Mouse (Mus musculus) heart, embryonic 13.5 days (tissue): ENCODE measurements at regions not wholly inside any gene's neighbourhood (a gene's known extent, or its start where the extent isn't known, plus 50 kb on each side); places are given as distances from the start of the nearest gene placed in this dataset.

Source experiments
- ATAC-seq: fragments of 200-750 bp; cut with Nextera tagmentation; 2 replicates; pipeline ENCODE4 v1.8.0; 2017; ENCODE audit warnings: moderate TSS enrichment; ENCODE audit not compliant: insufficient number of reproducible peaks, low FRiP score, low TSS enrichment; ENCODE audit errors: extremely low read depth
- H3K27ac ChIP-seq: fragments of 300-500 bp; sonication (generic); replicated peaks from 2 replicates; pipeline ENCODE4 v1.5.1; 2015; ENCODE audit warnings: moderate library complexity, mild to moderate bottlenecking, inconsistent platforms
- H3K27me3 ChIP-seq: fragments of 300-500 bp; sonication (generic); replicated peaks from 2 replicates; pipeline ENCODE4 v1.6.1; 2015; ENCODE audit warnings: mild to moderate bottlenecking, inconsistent platforms
- H3K36me3 ChIP-seq: fragments of 300-500 bp; sonication (generic); 2 replicates; pipeline ENCODE4 v1.6.1; 2015; ENCODE audit warnings: mild to moderate bottlenecking, inconsistent platforms
- H3K4me1 ChIP-seq: fragments of 300-500 bp; sonication (generic); 2 replicates; pipeline ENCODE4 v1.6.1; 2015; ENCODE audit warnings: inconsistent platforms
- H3K4me2 ChIP-seq: fragments of 300-500 bp; sonication (generic); 2 replicates; pipeline ENCODE4 v1.6.1; 2015; ENCODE audit warnings: inconsistent platforms, mild to moderate bottlenecking, moderate library complexity
- H3K4me3 ChIP-seq: fragments of 300-500 bp; sonication (generic); 2 replicates; pipeline ENCODE4 v1.5.1; 2015; ENCODE audit warnings: moderate library complexity, mild to moderate bottlenecking, inconsistent platforms
- H3K9ac ChIP-seq: fragments of 300-500 bp; sonication (generic); 2 replicates; pipeline ENCODE4 v1.6.1; 2015; ENCODE audit warnings: inconsistent platforms, mild to moderate bottlenecking, moderate library complexity
- H3K9me3 ChIP-seq: fragments of 300-500 bp; sonication (generic); 2 replicates; pipeline ENCODE4 v1.6.1; 2016; ENCODE audit warnings: inconsistent platforms
- WGBS: fragments of 180-500 bp; shearing (Covaris S2); methylation state at CpG from one replicate; pipeline ENCODE4 v1.1.7; 2015; ENCODE audit warnings: mixed read lengths; 5-methylcytosine and 5-hydroxymethylcytosine counted together

GRCm38 (mm10) chr5:90026835-90027753 lies 144.0 kb upstream of the Adamts3 start:
- H3K4me2 ChIP-seq, result peak overlapping the region; percentile 33
- no peak overlapping the region for H3K27ac ChIP-seq
- no peaks in the 10 kb centered on the region for H3K27me3 ChIP-seq
- ATAC-seq, result no peak
- H3K4me3 ChIP-seq, result no peak overlapping the region
- H3K4me1 ChIP-seq, result peaks cover 9% of the 10 kb centered on the region
- no peaks in the 10 kb centered on the region for H3K36me3 ChIP-seq
- no peak overlapping the region for H3K9ac ChIP-seq
- H3K9me3 ChIP-seq, result no peaks in the 10 kb centered on the region
- WGBS, result 45% methylated on average over 17 of the region's 17 CpGs

- no peak for ATAC-seq
- Histone ChIP-seq H3K4me3 (no peak overlapping the region), H3K9ac (no peak overlapping the region), H3K9me3 (no peaks in the 10 kb centered on the region), H3K27me3 (no peaks in the 10 kb centered on the region), H3K27ac (no peak overlapping the region), H3K4me1 (no peaks in the 10 kb centered on the region; the same call in 1 of the 2 replicates), H3K4me2 (no peak overlapping the region), H3K36me3 (no peaks in the 10 kb centered on the region)
- 80% methylated on average over 1 of the region's 1 CpGs for WGBS
Observed at GRCm38 (mm10) chr5:90021447-90021846, 138.3 kb upstream of the Adamts3 start.

GRCm38 (mm10) chr5:90000758-90001157 lies 117.6 kb upstream of the Adamts3 start:
- Histone ChIP-seq H3K36me3 (no peaks in the 10 kb centered on the region), H3K9me3 (no peaks in the 10 kb centered on the region), H3K27ac (no peak overlapping the region), H3K27me3 (no peaks in the 10 kb centered on the region), H3K4me1 (no peaks in the 10 kb centered on the region), H3K4me2 (no peak overlapping the region), H3K4me3 (no peak overlapping the region), H3K9ac (no peak overlapping the region)
- no peak for ATAC-seq
- WGBS, result 82% methylated on average over 6 of the region's 6 CpGs

- H3K4me2 ChIP-seq, result no peak overlapping the region
- H3K9ac ChIP-seq, result no peak overlapping the region
- no peaks in the 10 kb centered on the region for H3K4me1 ChIP-seq
- H3K27ac ChIP-seq, result no peak overlapping the region
- no peaks in the 10 kb centered on the region for H3K36me3 ChIP-seq
- no peak overlapping the region for H3K4me3 ChIP-seq
- no peak for ATAC-seq
- no peaks in the 10 kb centered on the region for H3K9me3 ChIP-seq
- WGBS, result 53% methylated on average over 2 of the region's 2 CpGs
- no peaks in the 10 kb centered on the region for H3K27me3 ChIP-seq
Observed at GRCm38 (mm10) chr5:89991568-89991967, 108.4 kb upstream of the Adamts3 start.

GRCm38 (mm10) chr5:89981627-89982026 lies 98.5 kb upstream of the Adamts3 start:
- 51% methylated on average over 6 of the region's 6 CpGs for WGBS
- no peak for ATAC-seq
- H3K27me3 ChIP-seq, result no peaks in the 10 kb centered on the region

GRCm38 (mm10) chr5:89980204-89980603 lies 97.1 kb upstream of the Adamts3 start:
- Histone ChIP-seq H3K4me3 (no peak overlapping the region), H3K4me1 (peaks cover 6% of the 10 kb centered on the region), H3K27me3 (no peaks in the 10 kb centered on the region), H3K4me2 (no peak overlapping the region), H3K9me3 (no peaks in the 10 kb centered on the region; the same call in 1 of the 2 replicates), H3K36me3 (no peaks in the 10 kb centered on the region), H3K27ac (no peak overlapping the region), H3K9ac (no peak overlapping the region)
- ATAC-seq, result no peak
- 75% methylated on average over 3 of the region's 3 CpGs for WGBS

More at GRCm38 (mm10) chr5:89981627-89982026, 98.5 kb upstream of the Adamts3 start:
- Histone ChIP-seq H3K4me3 (no peak overlapping the region), H3K4me1 (peaks cover 6% of the 10 kb centered on the region), H3K9ac (no peak overlapping the region), H3K27ac (no peak overlapping the region), H3K36me3 (no peaks in the 10 kb centered on the region), H3K9me3 (no peaks in the 10 kb centered on the region), H3K4me2 (no peak overlapping the region)

GRCm38 (mm10) chr5:89952611-89953010 lies 69.5 kb upstream of the Adamts3 start:
- Histone ChIP-seq H3K4me1 (no peaks in the 10 kb centered on the region), H3K36me3 (no peaks in the 10 kb centered on the region), H3K9me3 (0 out of 2 replicates have a peak, but pooled peaks cover 3% of the 10 kb centered on the region), H3K27ac (no peak overlapping the region), H3K4me3 (no peak overlapping the region), H3K27me3 (no peaks in the 10 kb centered on the region), H3K4me2 (no peak overlapping the region), H3K9ac (no peak overlapping the region)
- no peak for ATAC-seq
- 83% methylated on average over 11 of the region's 11 CpGs for WGBS

- H3K36me3 ChIP-seq, result no peaks in the 10 kb centered on the region
- H3K4me2 ChIP-seq, result no peak overlapping the region
- no peak for ATAC-seq
- H3K4me3 ChIP-seq, result no peak overlapping the region
- H3K4me1 ChIP-seq, result no peaks in the 10 kb centered on the region
- H3K27me3 ChIP-seq, result no peaks in the 10 kb centered on the region
- no peak overlapping the region for H3K9ac ChIP-seq
- H3K9me3 ChIP-seq, result 0 out of 2 replicates have a peak, but pooled peaks cover 3% of the 10 kb centered on the region
- no peak overlapping the region for H3K27ac ChIP-seq
- 80% methylated on average over 3 of the region's 3 CpGs for WGBS
Observed at GRCm38 (mm10) chr5:89945660-89945925, 62.5 kb upstream of the Adamts3 start.

GRCm38 (mm10) chr5:89944855-89945659 lies 61.9 kb upstream of the Adamts3 start:
- no peak for ATAC-seq
- Histone ChIP-seq H3K27me3 (no peaks in the 10 kb centered on the region), H3K9ac (no peak overlapping the region), H3K9me3 (0 out of 2 replicates have a peak, but pooled peaks cover 3% of the 10 kb centered on the region), H3K27ac (no peak overlapping the region), H3K4me3 (no peak overlapping the region), H3K4me2 (no peak overlapping the region), H3K4me1 (no peaks in the 10 kb centered on the region), H3K36me3 (no peaks in the 10 kb centered on the region)
- WGBS, result 65% methylated on average over 5 of the region's 5 CpGs

GRCm38 (mm10) chr5:89943276-89944127 lies 60.4 kb upstream of the Adamts3 start:
- Histone ChIP-seq H3K9ac (no peak overlapping the region), H3K9me3 (0 out of 2 replicates have a peak, but pooled peaks cover 5% of the 10 kb centered on the region), H3K27ac (no peak overlapping the region), H3K4me1 (no peaks in the 10 kb centered on the region), H3K4me2 (no peak overlapping the region), H3K27me3 (no peaks in the 10 kb centered on the region), H3K36me3 (no peaks in the 10 kb centered on the region), H3K4me3 (no peak overlapping the region)
- WGBS, result 66% methylated on average over 9 of the region's 9 CpGs
- ATAC-seq, result no peak

GRCm38 (mm10) chr5:89942244-89942643 lies 59.1 kb upstream of the Adamts3 start:
- Histone ChIP-seq H3K4me1 (no peaks in the 10 kb centered on the region), H3K9ac (no peak overlapping the region), H3K4me3 (no peak overlapping the region), H3K27ac (no peak overlapping the region), H3K4me2 (no peak overlapping the region), H3K27me3 (no peaks in the 10 kb centered on the region), H3K36me3 (no peaks in the 10 kb centered on the region), H3K9me3 (0 out of 2 replicates have a peak, but pooled peaks cover 3% of the 10 kb centered on the region)
- ATAC-seq, result no peak
- 23% methylated on average over 4 of the region's 4 CpGs for WGBS
